Mouse (Mus musculus) left cerebral cortex, postnatal 10 days (tissue): ENCODE results near the gene Npas2. TPM values are rescaled to one million over a fixed set of nuclear protein-coding genes. Genes with fewer than 3 reads are reported as not detected.

ENCODE experiments used
- DNase-seq, 2 experiments: peaks; one replicate each; pipeline ENCODE4 v3.0.0; 2021 to 2022; ENCODE audit warnings: low spot score in 2 of 2, mixed read lengths in 1 of 2; ENCODE audit errors: extremely low spot score in 1 of 2
- intact Hi-C: fragments of 180-260 bp; cut with DNase I; formaldehyde crosslinking; loops from one replicate; pipeline ENCODE4 v1.15.1; 2025
- total RNA-seq, 2 experiments: library from RNA; stranded (reverse); gene quantifications; 2 replicates each; pipeline ENCODE4 v1.2.3; 2021

Gene Npas2
- 10 to 100 TPM; 39.9 to 41.8 TPM for total RNA-seq

- intact Hi-C loops: loop anchor here (5.0 kb wide), 3 partner anchors 91 to 181 kb away; no protein-coding TSS in a partner anchor
- peak in 1 of 2 experiments; percentile 50 for DNase-seq
These were observed at the start of gene Npas2 for GRCm38 (mm10) chr1:39192997-39193861. TSS of gene Npas2 (plus strand) at chr1:39193731.

DNA sequence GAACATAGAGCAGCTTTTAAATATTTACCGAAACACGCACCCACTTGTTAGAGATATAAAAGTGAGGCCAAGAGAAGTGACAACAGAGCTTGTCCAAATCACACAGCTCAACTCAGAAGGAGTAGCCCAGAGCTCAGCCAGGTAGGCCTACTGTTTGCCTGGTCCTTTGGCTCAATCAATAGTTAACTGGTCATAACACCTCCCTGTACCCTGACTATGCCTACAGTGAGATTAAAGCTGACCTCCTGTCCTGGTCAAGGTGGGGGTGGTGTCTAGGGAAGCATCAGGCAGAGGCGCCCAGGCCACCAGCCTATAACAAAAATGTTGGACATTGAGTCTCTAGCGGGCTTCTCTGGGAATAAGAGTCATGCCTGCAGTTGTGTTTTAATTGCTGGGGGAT is 36.8 kb upstream of the Npas2 start:
- intact Hi-C loops: no loop called here

GRCm38 (mm10) chr1:39160167-39160566 is 33.4 kb upstream of the Npas2 start:
- peak; percentile 6 to 28 for DNase-seq
- intact Hi-C loops: no loop called here

More for the DNA sequence above, 36.8 kb upstream of the Npas2 start:
- DNase-seq: no peak

DNA sequence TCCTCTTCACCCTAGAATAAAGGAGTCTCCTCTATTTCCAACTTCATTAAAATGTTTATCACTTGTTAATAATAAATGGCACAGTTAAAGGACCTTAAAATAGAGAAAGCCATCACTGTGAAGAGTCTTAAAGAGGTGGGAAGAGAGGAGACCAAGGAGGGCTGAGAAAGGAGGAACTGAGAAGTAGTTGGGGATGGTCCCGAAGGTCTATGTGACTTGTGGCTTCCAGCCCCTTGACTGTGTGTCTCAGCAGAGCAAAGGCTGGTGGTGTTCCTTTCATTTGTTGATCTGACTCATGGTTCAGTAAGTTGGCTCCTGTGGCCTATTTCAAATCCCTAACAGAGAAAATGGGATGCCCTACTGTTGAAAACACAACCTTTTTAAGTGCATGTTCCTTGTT is 30.5 kb upstream of the Npas2 start:
- intact Hi-C loops: no loop called here
- no peak for DNase-seq

DNA sequence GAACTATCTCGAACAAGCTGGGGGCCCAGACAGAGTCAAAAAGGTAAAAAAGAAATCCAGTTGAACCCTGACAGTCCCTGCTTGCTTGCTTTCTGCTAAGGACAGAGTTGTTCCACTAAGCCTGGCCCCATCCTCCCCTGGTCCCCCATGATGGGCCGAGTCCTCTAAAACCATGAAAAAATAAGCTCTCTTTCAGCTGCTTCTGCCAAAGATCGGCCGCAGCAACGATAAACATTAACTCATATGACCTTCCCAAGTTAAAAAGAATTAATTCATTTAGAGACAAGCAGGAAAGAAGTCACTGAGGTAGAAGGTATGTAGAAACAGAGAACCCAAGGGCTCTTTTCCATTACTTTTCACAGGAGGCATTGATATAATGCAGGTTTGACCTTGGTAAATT is 16.8 kb upstream of the Npas2 start:
- no peak for DNase-seq
- intact Hi-C loops: loop anchor here (5.0 kb wide), 1 partner anchor 69 kb away; no protein-coding TSS in a partner anchor

DNA sequence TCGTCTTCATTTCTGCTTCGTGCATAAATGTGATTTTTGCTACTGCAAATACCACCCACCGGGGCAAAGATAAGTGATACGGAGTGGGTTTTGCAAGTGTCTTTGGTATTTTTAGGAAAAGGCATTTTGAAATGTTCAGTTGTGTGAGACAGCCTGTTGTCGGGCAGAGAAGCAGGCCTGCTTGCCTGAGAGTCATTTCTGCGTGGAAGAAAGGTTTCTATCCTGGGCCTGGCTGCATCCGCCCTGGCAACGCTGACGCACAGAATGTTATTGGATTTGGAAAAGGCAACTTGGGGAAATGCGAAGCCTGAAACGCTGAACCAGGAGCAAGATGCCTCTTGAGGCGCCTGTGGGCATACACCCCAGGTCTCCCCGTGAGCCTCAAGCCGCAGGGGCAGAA is 16.3 kb upstream of the Npas2 start:
- DNase-seq: peak; percentile 55 to 81
- intact Hi-C loops: loop anchor here (5.0 kb wide), 1 partner anchor 70 kb away; no protein-coding TSS in a partner anchor

DNA sequence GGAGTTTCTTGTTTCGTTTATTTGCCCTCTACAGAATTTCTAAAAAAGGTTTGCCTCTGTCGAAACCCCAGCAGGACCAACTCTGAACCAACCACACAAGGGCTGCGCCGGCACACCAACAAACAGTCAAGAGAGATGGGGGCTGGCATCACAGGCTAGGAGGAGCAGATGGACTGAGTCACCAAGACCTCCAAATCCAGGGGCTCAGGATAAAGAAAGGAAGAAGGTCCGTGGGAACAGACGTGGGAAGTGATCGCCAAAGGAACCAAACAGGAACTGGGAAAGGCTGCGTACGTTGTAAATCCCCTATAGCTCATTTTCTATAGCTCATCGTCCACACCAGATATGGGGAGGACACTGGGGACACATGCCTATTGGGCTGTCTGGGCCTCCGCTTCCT is 13.7 kb upstream of the Npas2 start:
- intact Hi-C loops: loop anchor here (5.0 kb wide), 1 partner anchor 73 kb away; no protein-coding TSS in a partner anchor
- DNase-seq: no peak

DNA sequence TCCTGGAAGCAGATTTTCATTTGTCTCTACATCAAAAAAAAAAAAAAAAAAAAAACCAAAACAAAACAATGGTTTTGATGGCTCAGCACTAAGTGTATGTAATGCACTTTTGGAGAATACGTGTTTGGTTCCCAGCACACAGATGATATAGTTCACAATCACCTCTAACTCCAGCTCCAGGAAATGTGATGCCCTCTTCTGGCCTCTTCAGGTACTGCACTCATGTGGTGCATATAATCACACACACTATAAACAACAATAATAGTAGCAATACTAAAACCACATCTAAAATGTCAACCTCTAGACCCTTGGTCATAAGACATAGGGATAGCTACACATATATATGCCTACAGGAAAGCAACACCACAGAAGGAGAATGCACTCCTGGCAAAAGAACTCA is 13.0 kb upstream of the Npas2 start:
- intact Hi-C loops: no loop called here
- DNase-seq: no peak

DNA sequence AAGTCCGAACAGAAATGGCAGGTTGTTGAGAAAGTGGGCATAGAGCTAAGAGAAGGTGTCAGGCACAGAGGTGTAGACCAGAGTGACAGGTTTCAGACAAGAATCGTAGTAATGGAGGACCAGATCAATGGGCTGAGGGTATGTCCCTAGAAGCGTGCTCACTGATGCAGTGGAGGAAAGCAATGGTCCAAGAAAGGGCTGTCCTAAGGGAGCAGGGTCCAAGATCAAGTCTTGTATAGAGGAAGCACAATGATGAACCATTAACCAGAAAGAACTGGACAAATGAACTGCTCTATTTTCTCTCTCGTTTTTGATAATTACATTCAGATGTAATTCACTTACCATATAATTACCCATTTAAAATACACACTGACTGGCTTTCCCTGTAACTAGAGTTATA is 11.6 kb upstream of the Npas2 start:
- no peak for DNase-seq
- intact Hi-C loops: no loop called here

GRCm38 (mm10) chr1:39185833-39186232 is 7.7 kb upstream of the Npas2 start:
- intact Hi-C loops: no loop called here
- no peak for DNase-seq

GRCm38 (mm10) chr1:39186711-39187437 is 6.7 kb upstream of the Npas2 start:
- DNase-seq: peak in 1 of 2 experiments; percentile 46
- intact Hi-C loops: no loop called here

DNA sequence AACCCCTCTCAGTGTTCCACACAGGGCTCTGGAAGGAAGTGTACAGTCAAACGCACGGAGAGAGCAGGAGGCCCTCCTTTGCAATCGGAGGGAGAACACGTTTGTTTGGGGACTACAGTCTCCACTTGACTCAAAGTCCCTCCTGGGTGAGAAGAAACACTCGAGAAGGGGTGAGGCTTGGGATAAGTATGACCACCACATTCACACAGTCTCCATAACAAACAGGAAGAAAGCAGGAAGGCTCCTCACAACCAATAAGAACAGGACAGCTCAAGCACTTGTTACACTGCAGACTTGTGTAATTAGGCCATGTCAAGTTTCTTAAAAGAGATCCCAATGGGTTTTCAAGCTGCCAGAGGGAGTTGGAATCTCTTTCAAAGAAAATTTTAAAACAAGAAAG is 2.4 kb upstream of the Npas2 start:
- intact Hi-C loops: loop anchor here (5.0 kb wide), 3 partner anchors 89 to 179 kb away; no protein-coding TSS in a partner anchor
- DNase-seq: no peak

DNA sequence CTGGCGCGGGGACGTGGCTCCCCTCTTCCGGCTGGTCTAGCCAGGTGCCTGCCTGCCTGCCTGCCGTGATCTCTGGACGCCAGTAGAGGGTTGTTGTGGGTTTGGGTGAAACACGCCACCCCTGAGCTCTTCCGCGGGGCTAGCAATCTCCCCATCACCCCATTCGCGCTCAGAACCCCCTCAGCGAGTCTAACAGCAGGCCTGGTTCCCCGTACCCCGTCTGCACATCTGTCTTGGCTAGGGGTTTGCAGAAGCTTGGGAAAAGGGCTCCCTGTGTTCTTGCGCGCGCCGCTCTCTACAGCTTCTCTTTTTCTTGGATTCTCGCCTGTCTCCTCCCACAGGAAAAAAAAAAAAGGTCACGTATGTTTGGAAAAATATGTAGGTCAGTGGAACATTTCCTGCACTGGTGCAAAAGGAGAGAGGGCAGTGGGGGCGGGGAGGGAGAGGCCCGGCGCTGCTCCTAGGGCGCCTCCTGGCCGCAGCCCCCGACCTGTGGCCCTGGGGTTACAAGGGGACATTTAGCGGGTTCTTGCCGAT is 1.0 kb upstream of the Npas2 start:
- intact Hi-C loops: loop anchor here (5.0 kb wide), 3 partner anchors 90 to 180 kb away; no protein-coding TSS in a partner anchor
- DNase-seq: peak; percentile 46 to 81

- intact Hi-C loops: loop anchor here (5.0 kb wide), 3 partner anchors 92 to 182 kb away; no protein-coding TSS in a partner anchor
- DNase-seq: peak in 1 of 2 experiments; percentile 76
These were observed 538 bp downstream of the Npas2 start for GRCm38 (mm10) chr1:39193862-39194675.

DNA sequence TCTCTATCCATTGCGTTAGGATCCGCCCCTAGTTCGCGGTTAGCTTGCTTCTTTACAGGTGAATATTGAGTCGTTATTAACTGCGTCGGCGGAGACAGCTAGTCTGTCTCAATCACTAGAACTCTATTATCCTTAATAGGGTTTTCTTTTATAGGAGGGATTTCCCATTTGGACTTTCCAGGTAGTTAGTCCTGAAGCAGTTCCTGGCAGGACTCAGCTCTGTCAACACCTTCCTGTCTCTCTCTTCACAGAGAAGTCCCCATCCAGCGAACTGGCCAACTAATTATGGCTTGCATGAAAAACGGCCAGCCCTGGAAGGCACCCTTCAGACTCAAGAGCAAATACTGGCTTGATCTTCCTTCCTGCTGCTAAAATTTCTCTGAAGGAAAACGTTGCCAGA is 1.4 kb downstream of the Npas2 start:
- DNase-seq: no peak
- intact Hi-C loops: loop anchor here (5.0 kb wide), 3 partner anchors 93 to 183 kb away; no protein-coding TSS in a partner anchor

DNA sequence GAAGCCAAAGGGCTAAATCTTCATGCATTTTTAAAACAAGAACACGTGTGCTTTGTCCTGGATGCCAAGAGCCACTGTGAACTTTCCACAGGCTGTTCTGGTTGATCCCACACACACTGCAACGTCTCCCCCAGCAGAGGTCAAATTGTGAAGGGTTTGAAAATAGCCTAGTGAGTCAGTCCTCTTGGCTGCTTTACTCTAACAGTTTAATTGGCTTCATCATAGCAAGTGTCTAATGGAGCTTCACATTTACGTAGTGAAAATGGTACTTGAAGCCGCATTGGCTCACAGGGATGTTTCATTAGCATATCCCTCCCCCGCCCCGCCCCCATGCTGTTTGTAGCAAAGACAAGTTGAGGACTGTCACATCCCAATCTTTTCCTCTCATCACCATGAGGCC is 2.6 kb downstream of the Npas2 start:
- intact Hi-C loops: no loop called here
- no peak for DNase-seq

DNA sequence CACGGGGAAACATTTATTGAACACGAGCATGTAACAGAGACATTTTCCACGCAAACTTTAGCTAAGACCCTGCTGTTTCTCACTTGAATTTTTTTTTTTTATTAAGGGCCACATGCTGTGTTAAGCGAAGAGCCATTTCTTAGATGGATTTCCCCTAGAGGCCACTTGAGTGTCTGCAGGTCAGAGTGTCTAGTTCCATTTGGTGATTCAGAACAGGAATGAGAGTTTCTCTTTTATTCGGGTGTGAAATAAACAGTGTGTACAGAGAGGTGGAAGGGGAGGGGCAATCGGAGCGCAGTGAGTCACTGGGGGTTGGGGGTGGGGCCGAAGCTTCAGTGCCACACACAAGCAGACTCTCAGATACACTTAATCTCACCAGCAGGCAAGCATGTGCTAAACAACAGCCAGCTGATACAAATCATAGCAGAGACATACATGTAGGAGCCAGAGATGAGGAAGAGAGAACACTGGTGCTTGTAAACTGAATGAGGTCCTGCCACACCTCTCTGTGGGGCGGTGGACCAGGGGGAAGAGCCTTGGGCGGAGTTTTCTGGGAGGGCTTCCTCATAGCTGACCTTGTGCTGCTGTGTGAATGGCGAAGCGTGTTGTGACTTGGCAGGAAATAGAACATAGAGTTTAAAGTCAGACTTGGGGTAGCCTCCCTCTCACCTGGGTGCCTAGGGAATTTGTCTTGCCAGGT is 3.3 kb downstream of the Npas2 start:
- intact Hi-C loops: no loop called here
- no peak for DNase-seq

DNA sequence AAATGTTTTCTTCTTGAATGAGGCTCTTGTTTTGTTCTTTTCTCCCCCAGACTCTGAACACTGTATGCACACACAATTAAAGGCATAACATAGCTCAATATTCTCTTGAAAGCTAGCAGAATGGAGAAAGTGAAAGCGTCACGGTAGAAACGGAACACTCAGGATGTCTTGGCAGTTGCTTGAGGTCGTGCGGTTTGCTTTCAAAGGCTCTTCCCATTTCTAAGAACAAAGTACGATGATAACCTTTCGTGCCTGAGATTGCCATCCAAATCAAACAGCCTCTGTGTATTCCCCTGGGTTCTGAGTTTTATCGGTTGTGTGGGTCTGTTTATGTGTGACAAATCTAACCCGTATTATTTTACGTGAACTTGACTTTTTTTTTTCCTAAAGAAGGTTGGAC is 11.5 kb downstream of the Npas2 start:
- no peak for DNase-seq
- intact Hi-C loops: loop anchor here (10.0 kb wide), 1 partner anchor 320 kb away; no protein-coding TSS in a partner anchor
